Mouse (Mus musculus): Measurements from ENCODE around the gene Ust. TPM values are rescaled to one million over a fixed set of nuclear protein-coding genes. Genes with fewer than 3 reads are reported as not detected.

Gene Ust
- total and polyA plus RNA-seq, 3 experiments: 0.11 TPM; not detected in 2

DNA sequence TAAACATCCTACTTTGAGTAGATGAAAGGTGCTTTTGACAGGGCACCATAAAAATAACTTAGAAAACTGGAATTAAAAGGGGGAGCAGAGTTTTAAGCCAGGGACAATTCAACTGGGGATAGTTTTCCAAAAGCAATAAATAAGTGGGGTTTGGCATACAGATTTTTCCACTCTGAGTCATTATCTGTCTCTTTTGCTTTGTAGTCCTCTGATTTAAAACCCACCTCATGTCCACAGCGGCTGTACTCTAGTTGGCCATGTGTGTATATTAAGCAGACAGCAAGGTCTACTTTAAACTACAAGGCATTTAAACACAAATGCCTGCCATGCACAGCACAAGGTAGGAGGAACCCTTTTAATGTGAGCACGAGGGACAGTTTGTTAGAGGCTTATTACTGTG, 126.4 kb downstream of the Ust start:
- H3K27me3 ChIP-seq (ENCODE audit: insufficient read depth, low read length): no peaks in the 10 kb centered on the region
- no peak for DNase-seq (ENCODE audit: low spot score)
- no peak for ATAC-seq (ENCODE audit: extremely low read depth, insufficient number of reproducible peaks, low FRiP score, poor library complexity, severe bottlenecking)
- no peaks in the 10 kb centered on the region for H3K36me3 ChIP-seq (replicated peaks)
- no peak overlapping the region for H3K4me3 ChIP-seq (ENCODE audit: low read depth, low read length)
- H3K4me1 ChIP-seq (ENCODE audit: insufficient read depth, low read depth, low read length): no peaks in the 10 kb centered on the region
- TF ChIP-seq GATA1 (IDR thresholded peaks at IDR 0.05; ENCODE audit: borderline replicate concordance, low read length): no peak
- no peak for TF ChIP-seq CTCF (IDR thresholded peaks at IDR 0.05; ENCODE audit: low read depth, low read length)
- no peak for TF ChIP-seq POLR2AphosphoS5 (IDR thresholded peaks at IDR 0.05; ENCODE audit: insufficient replicate concordance, low read depth, low read length)
- TF ChIP-seq TAL1 (conservative IDR thresholded peaks at IDR 0.05; ENCODE audit: low read depth, low read length): no peak
- no peak for TF ChIP-seq GATA2 (IDR thresholded peaks at IDR 0.05; ENCODE audit: borderline replicate concordance, low read depth, low read length)
- H3K9me3 ChIP-seq (replicated peaks): peaks cover 10% of the 10 kb centered on the region

DNA sequence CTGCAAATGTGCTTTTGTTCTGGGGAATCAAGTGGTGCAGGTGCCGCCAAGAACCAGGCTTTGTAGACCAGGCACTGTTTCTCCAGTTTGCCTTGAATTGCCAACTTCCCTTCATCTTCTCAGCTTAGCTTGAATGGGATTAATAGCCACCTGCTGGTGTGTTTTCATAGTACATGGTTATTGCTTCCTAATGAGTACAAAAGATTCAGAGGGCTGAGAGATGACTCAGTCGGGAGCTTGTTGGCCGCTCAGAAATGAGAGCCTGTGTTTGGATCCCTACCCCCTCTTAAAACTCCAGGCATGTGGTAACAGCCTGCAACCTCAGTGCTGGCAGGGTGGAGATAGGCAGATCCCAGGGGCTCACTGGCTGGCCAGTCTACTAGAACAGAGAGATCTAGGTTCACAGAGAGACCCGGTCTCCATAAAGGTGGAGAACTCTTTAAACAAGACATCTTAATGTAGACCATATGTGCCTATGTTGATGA, 127.3 kb downstream of the Ust start:
- Histone ChIP-seq H3K27me3 (ENCODE audit: insufficient read depth, low read length) (no peaks in the 10 kb centered on the region), H3K4me3 (ENCODE audit: low read depth, low read length) (no peak overlapping the region), H3K36me3 (replicated peaks) (no peaks in the 10 kb centered on the region), H3K9me3 (replicated peaks) (peaks cover 7% of the 10 kb centered on the region), H3K4me1 (ENCODE audit: insufficient read depth, low read depth, low read length) (no peaks in the 10 kb centered on the region)
- DNase-seq (ENCODE audit: low spot score) (no peak), ATAC-seq (ENCODE audit: extremely low read depth, insufficient number of reproducible peaks, low FRiP score, poor library complexity, severe bottlenecking) (no peak)
- TF ChIP-seq POLR2AphosphoS5 (IDR thresholded peaks at IDR 0.05; ENCODE audit: insufficient replicate concordance, low read depth, low read length) (no peak), GATA1 (IDR thresholded peaks at IDR 0.05; ENCODE audit: borderline replicate concordance, low read length) (no peak), TAL1 (conservative IDR thresholded peaks at IDR 0.05; ENCODE audit: low read depth, low read length) (no peak), CTCF (IDR thresholded peaks at IDR 0.05; ENCODE audit: low read depth, low read length) (no peak), GATA2 (IDR thresholded peaks at IDR 0.05; ENCODE audit: borderline replicate concordance, low read depth, low read length) (no peak)

DNA sequence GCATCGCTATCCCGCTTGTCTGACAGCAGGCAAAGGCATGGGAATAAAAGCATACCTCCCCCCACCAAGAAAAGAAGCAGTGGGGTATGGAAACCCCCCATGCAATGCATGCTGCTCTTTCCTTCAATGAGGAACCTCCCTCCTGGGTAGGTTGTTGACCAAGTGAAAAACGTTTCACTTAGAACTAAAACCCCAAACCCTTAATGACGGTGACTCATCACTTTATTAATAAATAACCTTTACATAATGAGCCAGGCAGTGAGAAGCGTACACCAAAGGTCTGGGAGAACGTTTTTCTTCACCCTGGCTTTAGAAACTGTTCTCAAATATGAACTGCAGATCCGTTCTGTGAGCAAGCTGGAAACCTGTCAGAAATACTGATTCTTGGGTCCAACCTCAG, 130.4 kb downstream of the Ust start:
- Histone ChIP-seq H3K4me3 (ENCODE audit: low read depth, low read length) (no peak overlapping the region), H3K4me1 (ENCODE audit: insufficient read depth, low read depth, low read length) (no peaks in the 10 kb centered on the region), H3K27me3 (ENCODE audit: insufficient read depth, low read length) (no peaks in the 10 kb centered on the region), H3K36me3 (replicated peaks) (no peaks in the 10 kb centered on the region), H3K9me3 (replicated peaks) (peaks cover 7% of the 10 kb centered on the region)
- DNase-seq (ENCODE audit: low spot score) (no peak), ATAC-seq (ENCODE audit: extremely low read depth, insufficient number of reproducible peaks, low FRiP score, poor library complexity, severe bottlenecking) (no peak)
- no peak for TF ChIP-seq POLR2AphosphoS5 (IDR thresholded peaks at IDR 0.05; ENCODE audit: insufficient replicate concordance, low read depth, low read length)
- TF ChIP-seq TAL1 (conservative IDR thresholded peaks at IDR 0.05; ENCODE audit: low read depth, low read length): no peak
- no peak for TF ChIP-seq GATA2 (IDR thresholded peaks at IDR 0.05; ENCODE audit: borderline replicate concordance, low read depth, low read length)
- no peak for TF ChIP-seq CTCF (IDR thresholded peaks at IDR 0.05; ENCODE audit: low read depth, low read length)
- TF ChIP-seq GATA1 (IDR thresholded peaks at IDR 0.05; ENCODE audit: borderline replicate concordance, low read length): no peak

DNA sequence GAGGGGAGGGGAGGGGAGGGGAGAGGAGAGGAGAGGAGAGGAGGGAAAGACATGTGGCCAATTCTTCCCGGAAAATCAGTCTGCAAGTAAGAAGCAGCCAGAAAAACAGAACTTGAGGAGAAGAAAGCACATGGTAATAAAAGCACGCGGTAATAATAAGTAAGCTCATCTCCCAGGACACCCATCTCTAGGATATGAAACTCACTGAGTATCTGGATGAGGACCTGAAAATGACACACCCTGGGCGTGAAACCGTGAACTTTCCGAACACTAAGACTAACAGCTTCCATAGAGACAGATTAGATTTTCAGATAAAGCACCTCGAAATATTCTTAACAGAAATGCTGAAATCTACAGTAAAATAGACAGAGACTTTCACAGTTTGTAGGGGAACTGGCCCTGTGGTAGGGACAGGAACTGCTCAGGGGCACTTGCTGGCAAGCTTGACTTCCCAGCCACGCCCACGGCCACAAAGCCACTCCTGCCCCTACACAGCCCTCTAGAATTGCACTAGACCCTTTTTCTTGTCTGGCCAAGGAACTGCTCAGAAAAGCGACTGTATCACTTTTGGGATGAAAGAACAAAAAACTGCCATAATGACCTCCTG, 148.6 kb downstream of the Ust start:
- no peak for DNase-seq (ENCODE audit: low spot score)
- Histone ChIP-seq H3K27me3 (ENCODE audit: insufficient read depth, low read length) (no peaks in the 10 kb centered on the region), H3K4me1 (ENCODE audit: insufficient read depth, low read depth, low read length) (no peaks in the 10 kb centered on the region), H3K9me3 (replicated peaks) (no peaks in the 10 kb centered on the region), H3K4me3 (ENCODE audit: low read depth, low read length) (no peak overlapping the region), H3K36me3 (replicated peaks) (no peaks in the 10 kb centered on the region)
- no peak for ATAC-seq (ENCODE audit: extremely low read depth, insufficient number of reproducible peaks, low FRiP score, poor library complexity, severe bottlenecking)
- TF ChIP-seq GATA2 (IDR thresholded peaks at IDR 0.05; ENCODE audit: borderline replicate concordance, low read depth, low read length): no peak
- no peak for TF ChIP-seq CTCF (IDR thresholded peaks at IDR 0.05; ENCODE audit: low read depth, low read length)
- no peak for TF ChIP-seq GATA1 (IDR thresholded peaks at IDR 0.05; ENCODE audit: borderline replicate concordance, low read length)
- TF ChIP-seq POLR2AphosphoS5 (IDR thresholded peaks at IDR 0.05; ENCODE audit: insufficient replicate concordance, low read depth, low read length): no peak
- TF ChIP-seq TAL1 (conservative IDR thresholded peaks at IDR 0.05; ENCODE audit: low read depth, low read length): no peak

DNA sequence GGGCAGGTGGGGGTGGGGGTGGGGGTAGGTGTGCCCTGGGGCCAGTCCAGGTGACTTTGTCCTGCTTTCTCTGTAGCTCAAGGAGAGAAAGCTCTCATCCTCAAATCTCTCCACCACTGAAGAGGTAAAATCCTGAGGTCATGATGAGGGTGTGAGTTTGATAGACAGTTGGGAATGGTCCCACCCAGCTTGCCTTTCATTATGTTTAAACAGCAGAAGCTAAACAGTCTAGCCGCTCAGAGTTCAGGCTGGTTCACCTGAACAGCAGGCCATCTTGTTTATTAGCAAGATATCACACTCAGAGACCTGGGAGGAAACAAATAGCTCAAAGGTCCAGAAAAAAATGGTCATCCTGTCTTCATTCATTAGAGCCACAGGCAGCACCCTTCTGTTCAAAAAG, 152.8 kb downstream of the Ust start:
- Histone ChIP-seq H3K4me1 (ENCODE audit: insufficient read depth, low read depth, low read length) (no peaks in the 10 kb centered on the region), H3K36me3 (replicated peaks) (no peaks in the 10 kb centered on the region), H3K4me3 (ENCODE audit: low read depth, low read length) (no peak overlapping the region), H3K9me3 (replicated peaks) (no peaks in the 10 kb centered on the region), H3K27me3 (ENCODE audit: insufficient read depth, low read length) (no peaks in the 10 kb centered on the region)
- TF ChIP-seq GATA1 (IDR thresholded peaks at IDR 0.05; ENCODE audit: borderline replicate concordance, low read length) (no peak), POLR2AphosphoS5 (IDR thresholded peaks at IDR 0.05; ENCODE audit: insufficient replicate concordance, low read depth, low read length) (no peak), GATA2 (IDR thresholded peaks at IDR 0.05; ENCODE audit: borderline replicate concordance, low read depth, low read length) (no peak), TAL1 (conservative IDR thresholded peaks at IDR 0.05; ENCODE audit: low read depth, low read length) (no peak), CTCF (IDR thresholded peaks at IDR 0.05; ENCODE audit: low read depth, low read length) (no peak)
- ATAC-seq (ENCODE audit: extremely low read depth, insufficient number of reproducible peaks, low FRiP score, poor library complexity, severe bottlenecking): no peak
- no peak for DNase-seq (ENCODE audit: low spot score)

DNA sequence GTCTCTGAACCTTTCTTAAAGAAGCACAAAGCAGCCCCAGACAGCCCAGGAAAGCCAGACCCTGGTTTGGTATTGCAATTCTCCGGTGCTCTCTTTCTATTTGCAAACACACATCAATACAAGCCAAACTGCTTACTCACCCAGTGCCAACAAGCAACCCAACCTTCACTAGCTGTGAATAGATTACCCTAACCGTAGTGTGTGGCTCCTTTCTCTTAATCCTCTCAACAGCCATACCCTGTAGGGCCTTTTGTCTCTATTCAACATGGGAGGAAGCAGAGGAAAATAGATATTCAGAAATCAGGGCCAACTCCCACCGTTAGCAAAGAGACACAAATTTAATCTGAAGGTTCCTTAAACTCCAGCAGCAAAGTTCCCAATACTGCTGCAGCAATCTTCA, 154.4 kb downstream of the Ust start:
- no peaks in the 10 kb centered on the region for H3K4me1 ChIP-seq (ENCODE audit: insufficient read depth, low read depth, low read length)
- ATAC-seq (ENCODE audit: extremely low read depth, insufficient number of reproducible peaks, low FRiP score, poor library complexity, severe bottlenecking) (no peak), DNase-seq (ENCODE audit: low spot score) (no peak)
- H3K4me3 ChIP-seq (ENCODE audit: low read depth, low read length): no peak overlapping the region
- H3K27me3 ChIP-seq (ENCODE audit: insufficient read depth, low read length): no peaks in the 10 kb centered on the region
- no peaks in the 10 kb centered on the region for H3K9me3 ChIP-seq (replicated peaks)
- TF ChIP-seq GATA2 (IDR thresholded peaks at IDR 0.05; ENCODE audit: borderline replicate concordance, low read depth, low read length) (no peak), CTCF (IDR thresholded peaks at IDR 0.05; ENCODE audit: low read depth, low read length) (no peak), TAL1 (conservative IDR thresholded peaks at IDR 0.05; ENCODE audit: low read depth, low read length) (no peak), GATA1 (IDR thresholded peaks at IDR 0.05; ENCODE audit: borderline replicate concordance, low read length) (no peak), POLR2AphosphoS5 (IDR thresholded peaks at IDR 0.05; ENCODE audit: insufficient replicate concordance, low read depth, low read length) (no peak)
- H3K36me3 ChIP-seq (replicated peaks): no peaks in the 10 kb centered on the region

Measured in G1E (cell line).